Mouse (Mus musculus) heart, postnatal 25 days (tissue): ENCODE results near the gene Cd4. TPM values are rescaled to one million over a fixed set of nuclear protein-coding genes. Genes with fewer than 3 reads are reported as not detected.

Experiments used
- DNase-seq: peaks from one replicate; pipeline ENCODE4 v3.0.0; 2022; ENCODE audit warnings: low spot score
- intact Hi-C: fragments of 180-260 bp; cut with DNase I; formaldehyde crosslinking; loops from one replicate; pipeline ENCODE4 v1.15.1; 2025
- total RNA-seq, 2 experiments: library from RNA; stranded (reverse); gene quantifications; 2 replicates each; pipeline ENCODE4 v1.2.3; 2021

The Cd4 gene
- total RNA-seq, 2 experiments from 2014 or later = 0.73 to 1.3 TPM

DNA sequence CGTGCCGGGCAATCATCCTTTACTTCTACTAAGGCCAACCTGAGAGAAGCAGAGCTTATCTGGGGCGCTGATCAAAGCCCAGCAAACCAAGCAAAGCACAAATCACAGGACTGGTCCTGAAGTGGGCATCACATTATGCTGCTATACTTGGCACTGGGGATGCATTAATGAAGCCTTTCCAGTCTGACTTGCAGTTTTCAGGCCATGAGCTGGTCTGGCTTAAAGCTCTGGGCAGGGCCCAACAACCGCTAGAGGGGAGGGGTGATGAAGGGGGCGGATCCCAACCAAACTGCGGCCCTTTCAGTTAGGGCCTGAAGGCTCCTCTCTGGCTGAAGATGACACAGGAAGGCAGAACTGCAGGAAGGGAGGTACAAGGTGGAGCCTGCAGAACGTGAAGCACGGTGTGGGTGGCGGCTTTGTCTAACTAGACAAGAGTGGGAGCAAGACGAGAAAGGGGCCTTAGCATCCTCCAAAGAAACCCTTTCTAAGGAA is 59.9 kb downstream of the Cd4 start:
- DNase-seq = no peak
- intact Hi-C loops = no loop called here

DNA sequence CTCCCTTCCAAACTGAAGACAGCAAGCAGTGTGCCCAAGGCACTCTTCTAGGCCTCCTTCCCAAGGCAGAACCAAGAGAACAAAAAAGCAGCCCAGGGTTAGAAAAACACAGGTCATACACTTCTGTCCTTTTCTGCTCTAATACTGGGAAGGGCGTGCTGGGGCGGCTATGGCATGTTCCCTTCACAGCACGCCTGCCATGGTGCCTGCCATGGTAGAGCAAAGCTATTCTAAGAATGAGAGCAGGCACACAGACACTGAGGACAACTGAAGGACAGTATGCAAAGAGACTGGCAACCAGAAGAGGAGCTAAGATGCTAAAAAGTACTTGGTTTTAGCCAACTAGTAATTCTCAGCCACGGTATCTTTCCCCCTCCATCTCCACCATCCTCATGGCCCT is 66.0 kb downstream of the Cd4 start:
- intact Hi-C loops = no loop called here
- no peak for DNase-seq

DNA sequence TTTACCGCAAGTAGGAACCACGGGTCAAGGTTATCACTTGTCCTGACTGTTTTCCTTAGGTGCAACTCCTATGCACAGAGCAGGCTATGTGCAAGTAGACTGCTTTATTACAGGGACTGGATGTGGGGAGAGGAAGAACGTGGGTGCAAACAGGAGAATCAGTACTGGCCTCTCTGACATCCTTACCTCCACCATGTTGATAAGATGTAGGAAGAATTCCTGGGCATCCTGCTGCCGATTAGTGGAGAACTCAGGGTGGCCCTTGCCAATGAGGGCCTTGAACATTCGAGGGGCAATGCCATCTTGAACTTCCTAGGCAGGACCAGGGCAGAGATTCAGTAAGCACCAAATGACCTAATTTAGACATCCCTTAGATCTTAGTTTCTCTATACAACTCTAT is 67.1 kb downstream of the Cd4 start:
- DNase-seq = no peak
- intact Hi-C loops = no loop called here

DNA sequence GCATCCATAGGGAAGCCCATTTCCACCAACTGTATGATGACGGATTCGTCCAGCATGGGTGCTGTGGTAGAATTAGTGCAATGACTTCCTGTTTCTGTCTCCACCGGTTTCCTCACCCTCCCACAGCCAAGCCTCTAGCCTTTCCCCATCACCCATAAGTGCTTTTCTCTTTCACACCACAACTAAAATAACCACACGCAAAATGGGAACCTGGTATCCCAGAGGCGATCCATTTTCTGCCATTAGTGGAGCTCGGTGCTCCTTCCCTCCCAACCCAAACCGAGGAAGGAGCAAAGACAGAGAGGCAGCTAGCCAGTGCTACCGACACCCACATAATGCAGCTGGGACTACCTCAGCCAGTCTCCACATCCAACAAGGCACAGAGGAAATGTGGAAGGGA is 70.0 kb downstream of the Cd4 start:
- intact Hi-C loops = no loop called here
- DNase-seq = no peak

DNA sequence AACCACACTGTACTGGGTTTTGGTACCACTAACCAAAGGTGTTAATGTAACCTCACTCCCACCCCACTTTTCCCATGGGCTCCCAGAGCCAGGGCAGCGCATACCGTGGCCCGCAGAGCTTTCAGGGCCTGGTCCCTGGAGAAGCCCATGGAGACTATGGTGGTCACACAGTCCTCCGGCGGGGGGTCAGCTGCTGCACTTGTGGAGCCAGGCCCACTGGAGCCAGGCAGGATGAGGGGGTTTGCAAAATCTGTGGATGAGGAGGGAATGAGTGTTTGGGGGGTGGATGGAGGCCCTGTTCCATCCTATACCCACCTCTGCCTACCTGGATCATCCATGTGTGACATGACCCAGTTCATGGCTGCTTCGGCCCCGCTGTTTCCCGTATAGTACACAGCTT is 70.5 kb downstream of the Cd4 start:
- DNase-seq = no peak
- intact Hi-C loops = no loop called here

DNA sequence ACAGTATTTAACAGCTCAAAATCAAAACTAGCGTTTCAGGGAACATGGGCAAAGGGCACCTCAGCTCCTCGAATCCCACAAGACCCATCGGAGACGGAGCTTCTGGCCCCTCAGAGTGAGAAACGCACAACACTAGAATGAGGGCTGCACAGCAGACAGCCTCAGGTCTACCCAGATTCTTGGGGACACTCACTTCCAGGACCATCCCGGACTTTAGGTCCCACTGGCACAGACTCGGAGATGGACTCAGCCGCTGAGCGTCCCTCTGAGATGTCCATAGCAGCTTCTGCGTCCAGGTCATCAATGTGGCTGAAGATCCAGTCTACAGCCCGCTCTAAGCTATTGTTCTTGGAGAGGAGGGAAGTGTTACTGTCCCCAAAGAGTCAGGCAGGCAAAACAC is 70.9 kb downstream of the Cd4 start:
- no peak for DNase-seq
- intact Hi-C loops = no loop called here

DNA sequence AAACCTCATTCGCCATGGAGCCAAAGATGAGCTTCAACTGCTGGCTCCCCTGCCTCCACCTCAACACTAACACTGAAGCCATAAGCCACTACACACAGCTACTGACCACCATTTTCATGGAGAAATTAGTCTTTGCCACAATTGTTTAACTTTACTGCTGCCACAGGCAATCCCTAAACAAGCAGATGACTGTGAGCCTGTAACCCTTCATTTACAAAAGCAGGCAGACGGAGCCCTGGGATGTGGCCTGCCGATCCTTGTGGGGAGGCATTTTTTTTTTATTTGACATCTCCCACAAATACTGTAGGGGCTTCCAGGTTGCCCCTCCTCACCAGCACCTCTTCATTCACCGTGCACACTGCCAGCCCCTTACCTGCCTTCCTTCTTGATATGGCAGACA is 71.4 kb downstream of the Cd4 start:
- intact Hi-C loops = no loop called here
- no peak for DNase-seq

DNA sequence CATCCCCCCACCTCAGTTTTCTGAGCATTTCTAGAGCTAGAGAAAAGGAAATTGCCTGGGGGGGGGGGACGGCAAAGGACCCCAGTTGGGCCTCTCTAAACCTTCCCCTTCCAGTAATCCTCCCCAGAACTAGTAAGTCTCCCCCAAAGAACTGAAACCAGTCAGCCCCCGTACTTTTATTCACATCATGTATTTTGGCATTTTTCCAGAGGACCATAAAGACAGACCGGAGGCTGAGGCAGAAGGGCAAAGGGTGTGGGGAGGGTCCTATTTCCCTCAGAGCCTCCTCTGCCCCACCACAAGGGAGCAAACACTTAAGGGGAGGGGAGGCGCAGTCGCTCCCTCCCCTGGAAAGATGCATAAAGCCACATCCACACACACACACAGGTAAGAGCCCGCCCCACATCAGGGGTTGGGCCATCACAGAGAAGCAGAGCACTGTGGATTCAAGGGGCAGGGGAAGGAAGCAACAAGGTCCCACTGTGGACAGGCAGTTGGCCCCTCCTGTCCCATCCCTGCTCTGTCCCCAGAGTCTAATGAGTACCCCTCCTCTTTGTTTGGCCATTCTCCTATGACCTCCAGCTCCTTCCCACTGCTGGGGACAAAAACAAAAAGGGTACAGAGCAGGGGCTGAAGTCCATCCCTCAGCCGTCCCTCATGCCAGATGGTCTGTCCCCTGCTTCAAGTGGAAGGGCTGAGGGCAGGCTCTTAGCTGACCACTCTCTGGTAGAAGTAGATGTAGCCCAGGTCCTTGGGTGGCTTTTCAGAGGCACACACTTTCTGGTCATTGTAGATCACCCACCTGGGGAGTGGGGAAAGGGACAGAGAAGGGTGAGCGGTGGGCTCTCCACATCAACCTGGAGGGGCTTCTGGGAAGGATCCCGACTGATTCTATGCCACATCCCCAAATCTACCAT is 72.9 kb downstream of the Cd4 start:
- DNase-seq = no peak
- intact Hi-C loops = no loop called here

Other genes starting within 250 kb of the Cd4 start
- gene Lpcat3, start 225.2 kb downstream of the Cd4 start, total RNA-seq = 10 to 100 TPM; 39.6 to 43.9 TPM
- 10 to 100 TPM; 72.5 to 75.1 TPM for gene Emg1, start 176.0 kb downstream of the Cd4 start, total RNA-seq
- gene Phb2, start 175.9 kb downstream of the Cd4 start, total RNA-seq = 100 to 1,000 TPM; 322 to 323 TPM
- gene Ptpn6, start 149.5 kb downstream of the Cd4 start, total RNA-seq = 1 to 10 TPM; 4.7 TPM
- gene Grcc10, start 146.8 kb downstream of the Cd4 start, total RNA-seq = 100 to 1,000 TPM; 274 to 277 TPM
- gene Gm45234, start 132.2 kb downstream of the Cd4 start, total RNA-seq = 1 to 10 TPM in 1 of 2 experiments, not detected in 1; 3.8 TPM
- gene Atn1, start 131.7 kb downstream of the Cd4 start, total RNA-seq = 10 to 100 TPM; 37.0 to 39.7 TPM
- gene Eno2, start 118.5 kb downstream of the Cd4 start, total RNA-seq = 1 to 10 TPM; 1.9 to 3.3 TPM
- not detected for gene Lrrc23, start 108.5 kb downstream of the Cd4 start, total RNA-seq
- gene Spsb2, start 79.6 kb downstream of the Cd4 start, total RNA-seq = 1 to 10 TPM; 2.9 to 3.3 TPM
- 100 to 1,000 TPM; 837 to 904 TPM for gene Tpi1, start 73.9 kb downstream of the Cd4 start, total RNA-seq
- 10 to 100 TPM; 73.7 to 75.3 TPM for gene Usp5, start 58.7 kb downstream of the Cd4 start, total RNA-seq
- gene Cdca3, start 58.7 kb downstream of the Cd4 start, total RNA-seq = 1 to 10 TPM in 1 of 2 experiments, under 1 TPM in 1; 0.91 to 1.6 TPM
- gene Gnb3, start 47.9 kb downstream of the Cd4 start, total RNA-seq = 1 to 10 TPM; 3.0 to 3.2 TPM
- gene P3h3, start 30.5 kb downstream of the Cd4 start, total RNA-seq = 10 to 100 TPM; 12.3 to 13.5 TPM
- 1 to 10 TPM in 1 of 2 experiments, under 1 TPM in 1; 0.62 to 1.0 TPM for gene Gpr162, start 24.2 kb downstream of the Cd4 start, total RNA-seq
- under 1 TPM; 0.34 to 0.83 TPM for gene Lag3, start 23.5 kb upstream of the Cd4 start, total RNA-seq
- gene Ptms, start 31.9 kb upstream of the Cd4 start, total RNA-seq = 100 to 1,000 TPM; 235 to 245 TPM
- gene Mlf2, start 43.2 kb upstream of the Cd4 start, total RNA-seq = 100 to 1,000 TPM; 205 to 207 TPM
- 10 to 100 TPM; 85.8 to 88.6 TPM for gene Cops7a, start 77.3 kb upstream of the Cd4 start, total RNA-seq
- 1 to 10 TPM in 1 of 2 experiments, under 1 TPM in 1; 0.49 to 1.1 TPM for gene Pianp, start 108.5 kb upstream of the Cd4 start, total RNA-seq
- gene Zfp384, start 120.9 kb upstream of the Cd4 start, total RNA-seq = 10 to 100 TPM; 19.2 to 22.0 TPM
- 10 to 100 TPM; 35.0 to 35.6 TPM for gene Ing4, start 151.5 kb upstream of the Cd4 start, total RNA-seq
- gene Acrbp, start 161.5 kb upstream of the Cd4 start, total RNA-seq = 1 to 10 TPM; 2.5 to 4.1 TPM
- gene Lpar5, start 179.7 kb upstream of the Cd4 start, total RNA-seq = not detected
- 100 to 1,000 TPM; 111 to 116 TPM for gene Chd4, start 207.8 kb upstream of the Cd4 start, total RNA-seq
- gene Nop2, start 243.7 kb upstream of the Cd4 start, total RNA-seq = 10 to 100 TPM; 19.4 to 20.0 TPM